Mouse (Mus musculus): ENCODE measurements around the gene Igfbp4. TPM values are rescaled to one million over a fixed set of nuclear protein-coding genes. Genes with fewer than 3 reads are reported as not detected.

Igfbp4 gene
- total and polyA plus RNA-seq, 2 experiments, result 662 to 1,830 TPM

- no peak overlapping the region for H3K9ac ChIP-seq (ENCODE audit: low read depth, low read length)
Observed at GRCm38 (mm10) chr11:99095759-99096158, 54.7 kb downstream of the Igfbp4 start.

GRCm38 (mm10) chr11:99096417-99096816 is 55.4 kb downstream of the Igfbp4 start:
- DNase-seq (ENCODE audit: extremely low read depth, low read depth, low spot score), result no peak
- no peak for TF ChIP-seq CTCF (IDR thresholded peaks at IDR 0.05; ENCODE audit: low read depth, low read length)
- no peak for TF ChIP-seq POLR2A (IDR thresholded peaks at IDR 0.05; ENCODE audit: extremely low read depth, insufficient read depth, low read length)
- Histone ChIP-seq H3K79me2 (ENCODE audit: control insufficient read depth, insufficient read depth, low read length) (no peaks in the 10 kb centered on the region), H3K27ac (replicated peaks; ENCODE audit: insufficient read depth, low read depth, low read length) (no peak overlapping the region), H3K4me1 (ENCODE audit: control insufficient read depth, insufficient read depth, low read length) (no peaks in the 10 kb centered on the region), H3K36me3 (ENCODE audit: control insufficient read depth, insufficient read depth, low read length) (no peaks in the 10 kb centered on the region), H3K9ac (ENCODE audit: low read depth, low read length) (no peak overlapping the region), H3K4me3 (ENCODE audit: insufficient read depth, low read depth, low read length) (no peak overlapping the region), H3K27me3 (ENCODE audit: control insufficient read depth, insufficient read depth, low read length) (no peaks in the 10 kb centered on the region)
- 96% methylated on average over 4 of the region's 4 CpGs for WGBS

More at GRCm38 (mm10) chr11:99095759-99096158, 54.7 kb downstream of the Igfbp4 start:
- no peak for DNase-seq (ENCODE audit: extremely low read depth, low read depth, low spot score)
- Histone ChIP-seq H3K79me2 (ENCODE audit: control insufficient read depth, insufficient read depth, low read length) (no peaks in the 10 kb centered on the region), H3K27ac (replicated peaks; ENCODE audit: insufficient read depth, low read depth, low read length) (no peak overlapping the region), H3K4me1 (ENCODE audit: control insufficient read depth, insufficient read depth, low read length) (no peaks in the 10 kb centered on the region), H3K27me3 (ENCODE audit: control insufficient read depth, insufficient read depth, low read length) (no peaks in the 10 kb centered on the region), H3K36me3 (ENCODE audit: control insufficient read depth, insufficient read depth, low read length) (no peaks in the 10 kb centered on the region), H3K4me3 (ENCODE audit: insufficient read depth, low read depth, low read length) (no peak overlapping the region)
- TF ChIP-seq CTCF (IDR thresholded peaks at IDR 0.05; ENCODE audit: low read depth, low read length) (no peak), POLR2A (IDR thresholded peaks at IDR 0.05; ENCODE audit: extremely low read depth, insufficient read depth, low read length) (no peak)
- 90% methylated on average over 4 of the region's 4 CpGs for WGBS

GRCm38 (mm10) chr11:99096996-99097774 is 56.1 kb downstream of the Igfbp4 start:
- Histone ChIP-seq H3K27ac (replicated peaks; ENCODE audit: insufficient read depth, low read depth, low read length) (no peak overlapping the region), H3K4me1 (ENCODE audit: control insufficient read depth, insufficient read depth, low read length) (no peaks in the 10 kb centered on the region), H3K9ac (ENCODE audit: low read depth, low read length) (no peak overlapping the region), H3K36me3 (ENCODE audit: control insufficient read depth, insufficient read depth, low read length) (no peaks in the 10 kb centered on the region), H3K4me3 (ENCODE audit: insufficient read depth, low read depth, low read length) (no peak overlapping the region), H3K27me3 (ENCODE audit: control insufficient read depth, insufficient read depth, low read length) (no peaks in the 10 kb centered on the region), H3K79me2 (ENCODE audit: control insufficient read depth, insufficient read depth, low read length) (no peaks in the 10 kb centered on the region)
- DNase-seq (ENCODE audit: extremely low read depth, low read depth, low spot score), result no peak
- TF ChIP-seq POLR2A (IDR thresholded peaks at IDR 0.05; ENCODE audit: extremely low read depth, insufficient read depth, low read length) (no peak), CTCF (IDR thresholded peaks at IDR 0.05; ENCODE audit: low read depth, low read length) (no peak)
- 95% methylated on average over 8 of the region's 8 CpGs for WGBS

DNA sequence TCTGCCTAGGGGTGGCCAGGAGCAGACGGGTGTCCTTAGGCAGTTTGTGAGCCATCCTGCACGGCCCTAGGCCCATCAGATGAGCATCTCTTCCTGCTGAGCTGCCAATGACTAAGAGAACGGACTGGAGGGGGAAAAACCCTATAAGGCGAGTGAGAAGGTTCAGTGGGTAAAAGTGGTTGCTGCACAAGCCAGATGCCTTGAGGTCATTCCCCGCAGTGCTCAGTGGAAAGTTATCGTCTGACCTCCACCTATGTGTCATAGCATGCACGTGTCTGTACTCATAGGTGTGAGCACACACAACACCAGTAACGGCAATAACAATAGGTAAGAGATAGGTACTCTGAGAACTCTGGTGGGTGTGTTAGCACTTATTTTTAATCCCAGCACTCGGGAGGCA is 57.9 kb downstream of the Igfbp4 start:
- Histone ChIP-seq H3K4me3 (ENCODE audit: insufficient read depth, low read depth, low read length) (no peak overlapping the region), H3K27ac (replicated peaks; ENCODE audit: insufficient read depth, low read depth, low read length) (no peak overlapping the region), H3K4me1 (ENCODE audit: control insufficient read depth, insufficient read depth, low read length) (no peaks in the 10 kb centered on the region), H3K9ac (ENCODE audit: low read depth, low read length) (no peak overlapping the region), H3K27me3 (ENCODE audit: control insufficient read depth, insufficient read depth, low read length) (no peaks in the 10 kb centered on the region), H3K36me3 (ENCODE audit: control insufficient read depth, insufficient read depth, low read length) (no peaks in the 10 kb centered on the region), H3K79me2 (ENCODE audit: control insufficient read depth, insufficient read depth, low read length) (no peaks in the 10 kb centered on the region)
- TF ChIP-seq POLR2A (IDR thresholded peaks at IDR 0.05; ENCODE audit: extremely low read depth, insufficient read depth, low read length) (no peak), CTCF (IDR thresholded peaks at IDR 0.05; ENCODE audit: low read depth, low read length) (no peak)
- no peak for DNase-seq (ENCODE audit: extremely low read depth, low read depth, low spot score)
- 88% methylated on average over 9 of the region's 9 CpGs for WGBS

DNA sequence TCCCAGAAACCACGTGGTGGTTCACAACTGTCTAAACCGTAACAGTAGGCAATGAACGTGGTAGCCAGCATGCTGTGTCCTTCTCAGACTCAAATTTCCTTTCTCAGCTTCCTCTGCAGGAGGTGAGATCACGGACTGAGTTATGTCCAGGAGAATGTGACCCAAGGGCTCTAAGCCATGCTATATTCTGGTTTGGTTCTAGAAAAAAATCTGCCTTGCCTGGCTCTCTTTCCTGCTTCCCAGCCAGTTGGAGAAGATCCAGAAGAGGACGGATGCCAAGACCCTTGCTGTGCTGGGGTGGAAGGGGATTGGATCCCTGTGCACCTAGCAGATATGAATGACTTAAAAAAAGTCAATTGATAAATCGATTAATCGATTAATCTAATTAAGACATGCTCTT is 58.5 kb downstream of the Igfbp4 start:
- no peak overlapping the region for H3K9ac ChIP-seq (ENCODE audit: low read depth, low read length)
- H3K36me3 ChIP-seq (ENCODE audit: control insufficient read depth, insufficient read depth, low read length), result no peaks in the 10 kb centered on the region
- no peaks in the 10 kb centered on the region for H3K27me3 ChIP-seq (ENCODE audit: control insufficient read depth, insufficient read depth, low read length)
- 71% methylated on average over 7 of the region's 7 CpGs for WGBS
- no peak for TF ChIP-seq POLR2A (IDR thresholded peaks at IDR 0.05; ENCODE audit: extremely low read depth, insufficient read depth, low read length)
- DNase-seq (ENCODE audit: extremely low read depth, low read depth, low spot score), result no peak
- H3K79me2 ChIP-seq (ENCODE audit: control insufficient read depth, insufficient read depth, low read length), result no peaks in the 10 kb centered on the region
- H3K27ac ChIP-seq (replicated peaks; ENCODE audit: insufficient read depth, low read depth, low read length), result no peak overlapping the region
- H3K4me1 ChIP-seq (ENCODE audit: control insufficient read depth, insufficient read depth, low read length), result no peaks in the 10 kb centered on the region
- no peak overlapping the region for H3K4me3 ChIP-seq (ENCODE audit: insufficient read depth, low read depth, low read length)

- no peak overlapping the region for H3K4me3 ChIP-seq (ENCODE audit: insufficient read depth, low read depth, low read length)
- no peaks in the 10 kb centered on the region for H3K27me3 ChIP-seq (ENCODE audit: control insufficient read depth, insufficient read depth, low read length)
- H3K9ac ChIP-seq (ENCODE audit: low read depth, low read length), result no peak overlapping the region
- H3K4me1 ChIP-seq (ENCODE audit: control insufficient read depth, insufficient read depth, low read length), result no peaks in the 10 kb centered on the region
- TF ChIP-seq CTCF (IDR thresholded peaks at IDR 0.05; ENCODE audit: low read depth, low read length), result no peak
- TF ChIP-seq POLR2A (IDR thresholded peaks at IDR 0.05; ENCODE audit: extremely low read depth, insufficient read depth, low read length), result no peak
- no peak for DNase-seq (ENCODE audit: extremely low read depth, low read depth, low spot score)
- no peaks in the 10 kb centered on the region for H3K79me2 ChIP-seq (ENCODE audit: control insufficient read depth, insufficient read depth, low read length)
- no peak overlapping the region for H3K27ac ChIP-seq (replicated peaks; ENCODE audit: insufficient read depth, low read depth, low read length)
- H3K36me3 ChIP-seq (ENCODE audit: control insufficient read depth, insufficient read depth, low read length), result no peaks in the 10 kb centered on the region
- WGBS, result 77% methylated on average over 5 of the region's 5 CpGs
Observed at GRCm38 (mm10) chr11:99100215-99100614, 59.2 kb downstream of the Igfbp4 start.
